Mouse (Mus musculus) liver, adult 2 months (tissue): ENCODE data around the gene Liph. TPM values are rescaled to one million over a fixed set of nuclear protein-coding genes. Genes with fewer than 3 reads are reported as not detected.
"Not testable (repeated sequence)": the region's sequence is repeated elsewhere in the genome, so short reads cannot be mapped to it uniquely, and the experiment has no call there.

Source experiments
- DNase-seq: peaks from one replicate; pipeline ENCODE4 v3.0.0-alpha.2; 2011; ENCODE audit warnings: low read depth, low spot score; ENCODE audit errors: extremely low read depth
- H3K27ac ChIP-seq: fragments of 200-500 bp; replicated peaks from 2 replicates; pipeline ENCODE4 v1.5.1; 2012; ENCODE audit warnings: low read depth, mild to moderate bottlenecking, control low read depth, inconsistent platforms, low read length; ENCODE audit not compliant: insufficient read depth
- H3K27me3 ChIP-seq: fragments of 200-500 bp; 2 replicates; pipeline ENCODE4 v1.6.1; 2012; ENCODE audit warnings: mild to moderate bottlenecking, moderate library complexity, low read length, inconsistent platforms; ENCODE audit not compliant: control insufficient read depth, insufficient read depth
- H3K36me3 ChIP-seq: fragments of 200-500 bp; 2 replicates; pipeline ENCODE4 v1.6.1; 2012; ENCODE audit warnings: low read length, inconsistent platforms; ENCODE audit not compliant: control insufficient read depth, insufficient read depth
- H3K4me1 ChIP-seq: fragments of 200-500 bp; 2 replicates; pipeline ENCODE4 v1.6.1; 2011; ENCODE audit warnings: low read length; ENCODE audit not compliant: control insufficient read depth, insufficient read depth
- H3K4me3 ChIP-seq: fragments of 200-500 bp; 2 replicates; pipeline ENCODE4 v1.5.1; 2011; ENCODE audit warnings: low read depth, mild to moderate bottlenecking, control low read depth, low read length, moderate library complexity; ENCODE audit not compliant: insufficient read depth
- H3K79me2 ChIP-seq: fragments of 200-500 bp; 2 replicates; pipeline ENCODE4 v1.6.1; 2012; ENCODE audit warnings: inconsistent platforms, mild to moderate bottlenecking, low read length, moderate library complexity; ENCODE audit not compliant: control insufficient read depth, insufficient read depth
- H3K9ac ChIP-seq: fragments of 200-500 bp; 2 replicates; pipeline ENCODE4 v1.6.1; 2012; ENCODE audit warnings: low read depth, mild to moderate bottlenecking, control low read depth, inconsistent platforms, low read length
- CTCF ChIP-seq: fragments of 200-500 bp; IDR thresholded peaks from 2 replicates; pipeline ENCODE4 v1.5.1; 2011; ENCODE audit warnings: low read depth, low read length, control low read depth
- POLR2A ChIP-seq: fragments of 200-500 bp; IDR thresholded peaks from 2 replicates; pipeline ENCODE4 v1.6.1; 2011; ENCODE audit warnings: low read length, control low read depth; ENCODE audit not compliant: insufficient read depth; ENCODE audit errors: extremely low read depth
- WGBS: fragments of 180-500 bp; shearing (Covaris S2); methylation state at CpG from one replicate; pipeline ENCODE4 v1.1.7; 2018; 5-methylcytosine and 5-hydroxymethylcytosine counted together
- polyA plus RNA-seq: library from polyadenylated mRNA; depleted of rRNA; stranded (reverse); fragments of >200 nt; gene quantifications from 2 replicates; pipeline ENCODE4 v1.2.3, GENCODE M21; 2012
- total RNA-seq: library from RNA; depleted of rRNA; stranded (reverse); fragments of >200 nt; gene quantifications from 2 replicates; pipeline ENCODE4 v1.2.3, GENCODE M21; 2014

Gene Liph
- total and polyA plus RNA-seq, 2 experiments, result 0.09 to 0.12 TPM

DNA sequence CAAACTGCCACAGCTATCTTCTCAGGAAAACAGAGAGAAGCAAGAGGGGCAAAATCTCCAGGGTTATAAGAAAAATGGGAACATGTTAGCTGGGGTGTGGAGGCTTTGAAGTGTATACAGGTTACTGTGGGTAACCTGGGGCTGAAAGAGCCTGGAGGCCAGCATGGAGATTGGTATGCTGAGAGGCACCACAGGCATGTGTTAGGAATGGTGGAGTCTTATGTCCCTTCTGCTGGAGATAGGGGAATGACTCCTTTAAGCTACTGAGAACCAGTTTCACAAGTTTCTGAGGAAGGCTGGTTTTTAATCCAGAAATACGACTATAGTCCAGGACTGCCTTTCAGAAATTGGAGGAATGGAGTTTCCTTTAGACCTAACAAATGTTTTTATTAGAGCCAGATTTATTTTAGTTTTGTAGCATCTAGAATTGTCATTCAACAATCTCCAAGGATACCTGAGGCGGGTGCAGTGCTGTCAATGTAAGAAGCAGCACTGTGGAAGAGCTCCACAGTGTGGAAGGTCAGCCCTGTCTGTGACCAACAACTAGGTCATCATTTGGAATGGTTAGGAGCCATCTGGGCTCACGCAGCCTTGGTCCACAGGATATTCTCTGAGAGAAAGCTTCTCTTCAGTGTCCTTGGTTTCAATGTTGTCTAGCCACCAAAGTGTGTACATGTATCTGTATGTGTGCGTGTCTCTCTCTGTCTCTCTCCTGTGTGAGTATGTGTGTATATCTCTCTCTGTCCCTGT lies 4.7 kb upstream of the Liph start:
- no peaks in the 10 kb centered on the region for H3K36me3 ChIP-seq
- 87% methylated on average over 4 of the region's 4 CpGs for WGBS
- DNase-seq, result no peak
- H3K27me3 ChIP-seq, result no peaks in the 10 kb centered on the region
- H3K9ac ChIP-seq, result no peak overlapping the region
- H3K27ac ChIP-seq, result no peak overlapping the region
- H3K79me2 ChIP-seq, result no peaks in the 10 kb centered on the region
- H3K4me1 ChIP-seq, result no peaks in the 10 kb centered on the region
- no peak overlapping the region for H3K4me3 ChIP-seq
- TF ChIP-seq POLR2A (no peak), CTCF (no peak)

DNA sequence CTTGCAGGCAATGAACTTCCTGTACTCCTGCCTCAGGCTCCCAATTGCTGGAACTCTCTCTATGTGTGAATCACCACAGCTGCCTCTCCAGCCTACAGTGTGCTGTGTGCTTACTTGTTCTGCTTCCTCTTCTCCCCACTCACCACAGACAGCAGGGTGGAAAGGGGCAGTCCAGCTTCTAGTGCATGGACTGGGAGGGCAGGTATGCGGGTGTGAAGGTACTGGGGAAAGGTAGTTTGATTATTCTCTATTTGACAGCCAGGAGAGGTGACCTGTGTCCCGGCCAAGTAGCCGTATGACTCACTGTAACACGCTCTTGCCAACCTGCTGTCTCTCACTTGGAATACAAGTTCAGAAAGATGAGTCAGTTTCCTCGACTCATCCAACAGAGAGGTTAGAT lies 2.6 kb upstream of the Liph start:
- no peak for DNase-seq
- TF ChIP-seq POLR2A (no peak), CTCF (no peak)
- H3K27ac ChIP-seq, result no peak overlapping the region

GRCm38 (mm10) chr16:21996881-21997641 lies 1.6 kb upstream of the Liph start:
- Histone ChIP-seq H3K4me3 (no peak overlapping the region), H3K4me1 (no peaks in the 10 kb centered on the region), H3K36me3 (no peaks in the 10 kb centered on the region), H3K27ac (no peak overlapping the region), H3K27me3 (no peaks in the 10 kb centered on the region), H3K9ac (no peak overlapping the region), H3K79me2 (no peaks in the 10 kb centered on the region)
- 55% methylated on average over 5 of the region's 5 CpGs for WGBS
- no peak for TF ChIP-seq CTCF
- no peak for TF ChIP-seq POLR2A
- no peak for DNase-seq

More for the DNA sequence above, 2.6 kb upstream of the Liph start:
- H3K4me1 ChIP-seq, result no peaks in the 10 kb centered on the region
- H3K27me3 ChIP-seq, result no peaks in the 10 kb centered on the region
- H3K4me3 ChIP-seq, result no peak overlapping the region
- H3K36me3 ChIP-seq, result no peaks in the 10 kb centered on the region
- H3K9ac ChIP-seq, result no peak overlapping the region
- 27% methylated on average over 5 of the region's 5 CpGs for WGBS
- H3K79me2 ChIP-seq, result no peaks in the 10 kb centered on the region

DNA sequence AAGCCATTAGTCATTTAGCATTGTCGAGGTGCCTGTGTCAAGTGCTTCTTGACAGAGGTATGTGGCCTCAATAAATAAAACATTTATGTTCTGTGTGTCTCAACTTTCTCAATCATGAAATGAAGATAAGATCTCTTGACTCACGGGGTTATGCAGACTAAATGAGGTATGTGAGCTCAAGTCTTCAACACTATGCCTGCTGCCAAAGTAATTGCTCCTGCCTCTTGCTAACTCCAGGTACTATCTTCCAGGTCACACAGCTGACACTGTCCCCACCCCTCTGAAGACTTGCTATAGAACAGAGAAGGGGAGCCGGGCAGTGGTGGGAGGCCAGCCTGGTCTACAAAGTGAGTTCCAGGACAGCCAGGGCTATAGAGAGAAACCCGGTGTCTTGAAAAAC lies 939 bp upstream of the Liph start:
- 70% methylated on average over 4 of the region's 4 CpGs for WGBS
- H3K4me1 ChIP-seq, result no peaks in the 10 kb centered on the region
- no peaks in the 10 kb centered on the region for H3K79me2 ChIP-seq
- H3K27me3 ChIP-seq, result no peaks in the 10 kb centered on the region
- TF ChIP-seq POLR2A, result no peak
- TF ChIP-seq CTCF, result no peak
- H3K4me3 ChIP-seq, result no peak overlapping the region
- no peak overlapping the region for H3K27ac ChIP-seq
- DNase-seq, result no peak
- H3K9ac ChIP-seq, result no peak overlapping the region
- no peaks in the 10 kb centered on the region for H3K36me3 ChIP-seq

- Histone ChIP-seq H3K27me3 (no peaks in the 10 kb centered on the region), H3K4me3 (no peak overlapping the region), H3K79me2 (no peaks in the 10 kb centered on the region), H3K4me1 (no peaks in the 10 kb centered on the region), H3K36me3 (no peaks in the 10 kb centered on the region), H3K27ac (no peak overlapping the region), H3K9ac (no peak overlapping the region)
- DNase-seq, result no peak
- WGBS, result 92% methylated on average over 2 of the region's 2 CpGs
- TF ChIP-seq CTCF (no peak), POLR2A (no peak)
Observed at GRCm38 (mm10) chr16:21991774-21992173, 3.7 kb downstream of the Liph start.

DNA sequence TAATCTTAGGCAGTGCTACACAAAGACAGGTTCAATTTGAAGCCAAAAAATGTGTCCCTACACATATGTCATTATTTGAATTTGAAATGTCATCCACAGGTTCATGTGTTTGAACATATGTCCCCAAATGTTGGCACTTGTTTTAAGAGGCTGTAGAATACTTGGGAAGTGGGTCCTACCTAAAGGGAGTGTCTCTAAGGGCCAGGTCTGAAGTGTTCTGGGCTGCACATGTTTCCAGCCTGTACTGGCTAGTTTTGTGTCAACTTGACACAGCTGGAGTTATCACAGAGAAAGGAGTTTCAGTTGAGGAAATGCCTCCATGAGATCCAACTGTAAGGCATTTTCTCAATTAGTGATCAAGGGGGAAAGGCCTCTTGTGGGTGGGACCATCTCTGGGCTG lies 4.6 kb downstream of the Liph start:
- not testable (repeated sequence) for H3K79me2 ChIP-seq, H3K27me3 ChIP-seq, H3K4me1 ChIP-seq, DNase-seq, H3K9ac ChIP-seq, H3K27ac ChIP-seq, H3K4me3 ChIP-seq, H3K36me3 ChIP-seq
